Mouse (Mus musculus) kidney, adult 8-10 months (tissue): ENCODE results near the gene BC051142.
"Not testable (repeated sequence)": the region's sequence is repeated elsewhere in the genome, so short reads cannot be mapped to it uniquely, and the experiment has no call there.

Source experiments
- DNase-seq, 2 experiments: peaks; one replicate each; pipeline ENCODE4 v3.0.0; 2022

The BC051142 gene

DNA sequence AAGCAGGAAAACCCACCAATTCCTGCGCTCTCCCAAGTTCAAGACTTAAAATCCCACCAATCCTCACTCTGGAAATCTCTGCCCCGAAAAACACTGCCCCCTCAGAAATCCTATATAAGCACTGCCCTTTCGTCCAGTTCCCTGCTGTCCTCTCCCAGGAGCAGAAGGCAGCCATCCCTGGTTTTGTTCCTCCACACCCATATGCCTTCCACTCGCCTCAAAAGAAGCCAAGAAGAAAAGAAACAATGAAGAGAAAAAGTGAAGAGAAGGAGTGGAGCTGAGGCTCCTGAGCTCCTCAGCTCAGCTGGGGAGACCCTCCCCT is 735 bp downstream of the BC051142 start:
- DNase-seq: no peak

DNA sequence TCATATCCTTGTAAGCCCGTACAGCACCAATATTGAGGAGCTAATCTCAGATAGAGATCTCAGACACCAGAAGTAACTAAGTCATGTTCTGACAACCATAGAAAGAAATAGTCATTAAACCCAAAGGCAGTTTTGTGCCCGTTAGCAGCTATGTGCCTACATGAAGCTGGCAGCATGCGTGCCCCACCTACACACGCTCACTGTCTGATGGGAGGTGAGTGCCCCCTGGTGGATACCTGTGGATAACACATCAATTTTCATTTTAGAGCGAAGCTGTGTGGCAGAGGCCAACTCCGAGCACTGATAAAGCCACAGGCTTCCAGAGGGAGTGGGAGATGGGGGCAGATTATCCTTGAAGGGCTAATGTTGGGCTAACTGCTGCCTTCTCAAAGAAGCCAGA is 12.5 kb downstream of the BC051142 start:
- peak; percentile 26 to 63 for DNase-seq

DNA sequence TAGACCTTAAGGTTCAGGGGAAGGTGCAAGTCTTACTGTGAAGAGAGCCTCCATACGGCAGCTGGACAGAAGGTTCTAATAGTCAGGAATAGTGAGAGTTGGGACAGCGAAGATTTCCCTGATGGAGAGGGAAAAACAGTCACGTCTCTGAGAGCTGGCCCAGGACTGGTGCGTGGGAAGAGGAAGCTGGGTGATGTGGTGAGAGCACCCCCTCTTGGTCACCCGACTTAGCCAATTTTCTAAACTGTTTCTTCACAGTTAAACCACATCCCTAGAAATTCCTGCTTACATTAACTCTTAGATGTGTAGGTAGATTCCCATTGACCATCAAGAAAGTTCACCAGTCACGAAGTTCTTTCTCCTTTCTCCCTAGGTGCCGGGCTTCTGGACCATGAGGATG is 21.4 kb downstream of the BC051142 start:
- no peak for DNase-seq

DNA sequence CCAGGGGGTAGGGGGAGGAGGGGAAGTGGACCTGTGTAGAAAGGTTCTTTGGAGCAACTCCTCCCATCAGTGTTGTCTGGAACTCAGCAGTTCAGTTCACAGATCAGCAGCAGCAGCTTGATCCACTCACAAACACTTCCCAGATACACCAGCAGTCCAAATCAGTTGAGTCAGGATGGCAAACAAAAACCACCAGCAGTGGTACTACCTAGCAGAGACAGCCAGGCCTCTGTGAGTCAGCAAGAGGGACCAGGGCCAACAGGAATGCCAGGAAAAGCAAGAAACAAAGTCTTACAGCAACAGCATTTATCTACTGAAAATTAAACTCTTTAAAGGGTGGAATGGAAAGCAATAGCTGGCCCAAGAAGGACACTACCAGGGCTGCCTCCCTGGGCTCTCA is 29.0 kb downstream of the BC051142 start:
- DNase-seq: no peak

DNA sequence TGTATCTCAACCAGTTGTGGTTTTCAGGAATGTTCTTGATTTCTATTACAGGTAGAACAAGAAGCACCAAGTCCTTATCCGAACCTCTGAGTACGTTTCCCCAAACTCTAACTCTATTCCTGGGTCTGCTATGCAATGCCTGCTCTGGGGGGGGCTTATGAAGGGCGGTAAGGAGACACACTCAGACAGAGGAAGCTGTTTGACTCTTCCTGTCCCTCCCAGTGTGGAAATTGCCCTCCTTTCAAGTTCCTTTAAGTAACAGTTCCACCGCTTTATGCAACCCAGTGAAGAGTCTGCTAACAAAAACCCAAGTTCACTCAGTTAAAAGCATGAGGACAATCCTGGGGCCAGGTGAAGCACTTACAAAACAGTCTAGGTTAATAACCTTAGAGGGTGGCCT is 38.5 kb downstream of the BC051142 start:
- no peak for DNase-seq

DNA sequence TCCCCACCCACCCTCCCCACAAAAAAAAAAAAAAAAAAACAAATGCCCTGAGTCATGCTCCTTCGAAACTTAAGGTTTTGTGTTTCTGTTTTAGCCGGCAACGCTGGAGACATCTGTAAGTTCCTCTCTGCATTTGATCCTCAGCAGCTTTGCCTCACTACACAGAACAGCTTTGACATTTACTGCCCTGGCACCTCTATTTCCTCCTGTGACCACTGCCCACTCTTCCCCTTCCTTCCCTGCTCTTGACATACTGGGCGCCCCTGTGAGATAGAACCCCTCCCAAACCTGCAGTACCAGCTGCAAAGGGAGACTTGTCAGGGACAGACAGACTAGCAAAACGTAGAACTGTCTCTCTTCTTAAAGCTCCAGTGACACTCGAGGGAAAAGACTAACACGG is 39.0 kb downstream of the BC051142 start:
- no peak for DNase-seq

DNA sequence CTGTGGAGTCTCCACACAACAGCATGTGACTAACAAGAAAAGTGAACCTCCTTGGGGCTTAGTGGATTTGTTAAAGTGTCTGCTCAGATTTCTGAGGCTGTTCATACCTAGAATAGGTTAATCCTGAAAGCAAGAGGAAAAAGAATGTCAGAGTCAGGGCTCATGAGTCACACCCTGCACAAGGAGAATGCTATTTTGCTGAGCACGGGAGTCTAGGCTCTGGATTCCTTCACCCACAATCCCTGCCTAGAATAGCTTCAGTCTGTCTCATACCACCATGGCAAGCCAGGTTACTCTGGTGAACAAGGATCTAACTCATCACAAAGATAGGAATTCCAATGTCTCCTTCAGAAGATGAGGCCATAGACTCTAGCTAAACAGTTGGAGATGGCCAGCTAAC is 40.0 kb downstream of the BC051142 start:
- no peak for DNase-seq

DNA sequence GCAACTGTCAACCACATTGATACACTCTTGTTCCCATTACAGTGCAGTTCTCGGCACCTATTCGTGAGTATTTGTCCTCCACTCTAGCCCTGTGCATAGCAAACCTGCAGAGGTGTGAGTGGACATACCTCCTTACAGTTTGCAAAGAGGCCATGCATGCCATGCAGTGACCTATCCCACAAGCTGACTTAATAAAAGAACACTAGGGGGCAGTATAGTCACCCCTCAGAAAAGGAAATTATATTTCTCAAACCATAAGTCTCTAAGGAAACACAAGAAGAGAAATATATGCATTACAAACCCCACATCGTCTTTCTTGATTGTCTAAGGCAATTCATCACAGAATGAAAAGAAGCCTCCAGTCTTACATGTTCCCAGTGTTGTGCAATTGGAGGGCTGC is 41.2 kb downstream of the BC051142 start:
- DNase-seq: no peak

DNA sequence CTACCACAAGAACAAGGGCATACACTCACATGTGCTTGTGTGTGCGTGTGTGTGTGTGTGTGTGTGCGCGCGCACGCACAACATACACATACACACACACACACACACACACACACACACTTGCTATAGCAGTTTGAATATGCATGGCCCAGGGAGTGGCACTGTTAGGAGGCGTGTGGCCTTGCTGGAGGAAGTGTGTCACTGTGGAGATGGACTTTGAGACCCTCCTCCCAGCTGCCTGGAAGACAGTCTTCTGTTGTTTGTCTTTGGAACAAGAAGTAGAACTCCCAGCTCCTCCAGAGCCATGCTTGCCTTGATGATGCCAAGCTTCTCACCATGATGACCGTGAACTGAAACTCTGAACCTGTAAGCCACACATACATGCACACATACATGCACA is 43.4 kb downstream of the BC051142 start:
- DNase-seq: no peak

DNA sequence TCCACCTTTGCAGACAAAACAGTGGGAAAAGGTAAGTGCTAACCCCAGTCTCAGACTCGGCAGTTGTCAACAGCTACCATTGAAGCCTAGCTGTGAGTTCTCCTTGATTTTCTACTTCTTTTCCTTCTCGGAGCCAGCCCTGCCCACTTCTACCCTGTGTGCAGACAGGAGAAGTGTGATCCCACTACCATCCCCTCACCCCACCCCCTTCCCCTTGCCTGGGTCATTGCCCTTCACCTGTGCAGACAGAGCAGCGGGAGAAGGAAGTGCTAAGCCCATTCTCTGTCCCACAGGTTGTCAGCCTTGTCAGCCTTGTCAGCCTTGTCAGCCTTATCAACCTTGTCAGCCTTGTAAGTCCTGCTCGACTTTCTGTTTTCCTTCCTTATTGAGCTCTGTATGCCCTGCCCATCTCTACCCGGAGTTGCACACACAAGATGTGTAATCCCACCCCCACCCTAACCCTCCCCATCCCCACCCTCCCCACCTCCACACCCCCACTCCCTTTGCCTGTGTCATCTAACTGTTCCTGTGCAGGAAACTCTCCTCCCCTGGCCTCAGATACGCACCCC is 49.9 kb downstream of the BC051142 start:
- DNase-seq: no peak

DNA sequence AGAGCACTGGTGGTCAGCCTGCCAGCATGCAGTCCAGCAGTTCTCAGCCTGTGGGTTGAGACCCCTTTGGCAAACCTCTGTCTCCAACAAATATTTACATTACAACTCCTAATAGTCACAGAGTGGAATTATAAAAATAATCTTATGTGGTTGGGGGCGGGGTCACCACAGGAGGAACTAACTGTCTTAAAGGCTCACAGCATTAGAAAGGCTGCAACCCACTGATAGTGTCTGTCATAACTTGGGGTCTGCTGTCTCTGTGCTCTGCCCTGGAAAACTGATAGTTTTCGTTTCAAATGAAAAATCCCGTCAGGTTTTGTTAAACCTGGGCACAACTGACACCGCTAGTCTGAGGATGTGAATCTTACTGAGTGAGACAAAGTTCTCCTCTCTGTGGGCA is 59.0 kb downstream of the BC051142 start:
- no peak for DNase-seq

DNA sequence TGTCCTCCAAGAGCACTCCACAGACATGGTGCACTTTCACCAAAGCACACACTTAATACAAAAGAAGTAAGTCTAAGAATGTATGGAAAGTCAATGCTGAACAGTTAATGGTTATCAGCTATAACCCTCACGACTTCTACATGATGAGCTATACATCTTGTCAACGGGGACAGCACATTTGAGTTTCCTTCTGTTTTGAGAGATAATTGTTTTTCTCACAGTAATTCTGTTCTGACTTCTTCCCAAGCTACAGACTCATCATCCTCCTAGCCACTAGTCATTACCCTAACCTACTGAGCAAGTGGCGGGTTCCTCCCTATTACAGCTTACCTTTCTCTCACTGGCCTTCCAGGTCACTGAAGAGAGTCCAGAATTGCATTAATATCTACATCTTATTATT is 60.6 kb downstream of the BC051142 start:
- DNase-seq: no peak

DNA sequence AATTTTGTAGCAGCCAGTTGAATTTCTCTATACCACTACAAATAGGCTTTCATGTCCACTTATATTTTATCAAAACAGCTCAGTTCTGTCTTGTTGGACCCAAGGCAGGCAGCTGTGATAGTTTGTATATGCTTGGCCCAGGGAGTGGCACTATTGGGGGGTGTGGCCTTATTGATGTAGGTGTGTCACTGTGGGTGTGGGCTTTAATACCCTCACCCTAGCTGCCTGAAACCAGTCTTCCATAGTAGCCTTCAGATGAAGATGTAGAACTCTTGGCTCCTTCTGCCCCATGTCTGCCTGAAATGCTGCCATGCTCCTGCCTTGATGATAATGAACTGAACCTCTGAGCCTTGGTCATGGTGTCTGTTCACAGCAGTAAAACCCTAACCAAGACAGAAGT is 67.3 kb downstream of the BC051142 start:
- not testable (repeated sequence) for DNase-seq

DNA sequence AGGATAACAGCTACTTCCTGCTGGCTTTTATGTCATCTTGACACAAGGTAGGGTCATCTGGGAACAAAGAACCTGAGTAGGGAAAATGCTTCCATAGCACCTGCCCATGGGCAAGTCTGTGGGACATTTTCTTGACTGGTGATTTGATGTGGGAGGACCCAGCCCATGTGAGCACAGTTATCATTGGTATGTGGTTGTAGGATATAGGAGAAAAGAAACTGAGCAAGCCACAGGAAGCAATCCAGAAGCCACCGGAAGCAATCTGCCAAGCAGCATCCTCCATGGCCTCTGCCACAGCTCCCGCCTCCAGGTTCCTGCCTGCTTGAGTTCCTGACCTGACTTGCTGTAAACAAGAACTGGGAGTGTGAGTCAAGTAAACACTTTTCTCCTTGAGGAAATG is 71.9 kb downstream of the BC051142 start:
- no peak for DNase-seq

DNA sequence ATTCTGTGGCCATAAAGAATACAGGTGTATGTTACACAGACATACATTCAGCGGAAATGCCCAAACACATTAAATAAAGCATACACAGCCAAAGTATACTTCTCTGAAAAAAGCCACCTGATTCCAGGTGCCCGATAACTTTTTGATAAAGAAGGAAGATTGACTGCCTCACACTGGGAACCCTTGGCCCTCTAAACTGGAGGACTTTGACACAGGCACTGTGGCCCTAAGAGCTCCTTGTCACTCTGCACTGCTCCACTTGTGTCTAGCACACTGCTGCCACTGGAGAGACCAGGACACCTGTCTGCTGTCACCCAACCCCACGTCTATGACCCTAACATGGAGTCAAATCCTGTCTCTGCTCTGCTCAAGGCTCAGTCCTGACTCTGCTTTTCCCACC is 76.4 kb downstream of the BC051142 start:
- no peak for DNase-seq

DNA sequence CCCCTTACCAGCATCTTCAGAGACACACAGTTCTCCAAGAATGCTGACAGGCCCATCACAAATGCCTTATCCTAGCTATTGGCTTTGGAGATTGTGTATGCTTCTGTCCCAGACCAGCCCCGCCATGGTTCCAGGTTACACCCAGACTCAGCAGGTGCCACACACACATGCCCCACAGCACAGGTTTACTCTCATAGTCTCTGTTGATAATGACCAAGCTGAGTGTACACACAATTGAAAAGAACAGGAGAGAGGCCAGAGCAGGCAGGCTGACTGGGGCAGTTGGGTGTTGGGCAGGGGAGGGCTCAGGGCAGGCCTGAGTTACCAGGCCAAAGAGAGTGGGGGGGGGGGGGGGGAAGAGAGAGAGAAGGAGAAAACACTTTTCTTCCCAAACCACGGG is 77.8 kb downstream of the BC051142 start:
- no peak for DNase-seq

DNA sequence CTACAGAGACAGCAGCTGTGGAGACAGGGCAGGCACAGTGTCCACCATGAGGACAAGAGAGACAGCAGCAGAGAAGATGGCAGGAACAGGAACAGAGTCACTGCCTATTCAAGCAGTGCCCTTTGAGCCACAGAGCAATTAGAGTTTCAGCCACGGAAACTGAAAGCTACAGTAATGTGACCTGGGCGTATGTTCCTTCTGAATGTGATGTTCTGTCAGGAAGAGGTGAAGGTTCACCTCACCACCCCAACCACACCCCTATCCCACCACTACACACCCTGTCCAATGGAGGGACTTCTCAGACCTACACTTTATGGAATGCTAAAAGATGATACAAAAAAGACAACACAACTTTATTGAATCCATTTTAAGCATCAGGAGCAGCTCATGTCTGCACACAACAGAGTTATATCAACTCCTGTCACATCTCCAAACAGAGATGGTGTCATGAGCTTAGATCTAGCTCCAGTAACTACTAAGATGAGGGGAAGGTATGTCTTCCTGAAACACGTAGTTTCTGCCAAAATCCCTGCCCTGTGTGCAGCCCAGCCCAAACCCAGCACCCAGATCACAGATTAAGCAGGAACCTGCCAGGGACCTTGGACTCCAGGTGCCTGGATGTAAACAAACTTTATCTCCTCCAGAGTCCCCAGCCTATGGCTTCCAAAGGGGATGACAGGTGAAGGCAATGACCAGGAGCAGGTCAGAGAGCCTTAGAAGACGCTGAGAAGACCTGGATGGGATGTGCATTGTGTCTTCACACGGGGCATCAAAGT is 78.8 kb downstream of the BC051142 start, which contains the start of gene Btnl4:
TSS of gene Btnl4 (minus strand) at position 81 of the 776 bp plus-strand sequence.
- DNase-seq: not testable (repeated sequence)

DNA sequence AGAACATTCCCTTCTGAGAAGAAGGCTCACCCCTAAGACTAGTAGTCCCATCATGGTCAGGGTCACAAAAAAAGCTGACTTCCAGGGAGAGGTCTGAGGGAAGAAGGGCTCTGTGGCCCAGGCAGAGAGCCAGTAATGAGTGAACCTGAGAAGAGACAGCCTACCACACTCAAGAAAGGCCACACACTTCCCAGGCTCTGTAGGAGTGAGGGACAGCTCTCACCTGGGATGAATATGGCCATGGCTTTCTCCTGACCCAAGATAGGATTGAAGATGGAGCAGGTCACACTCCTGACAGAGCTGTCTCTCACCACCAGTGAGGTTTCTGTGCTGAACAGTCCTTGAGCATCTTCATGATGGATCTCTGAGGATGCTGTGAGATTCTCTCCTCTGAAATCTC is 94.2 kb downstream of the BC051142 start:
- DNase-seq: no peak

DNA sequence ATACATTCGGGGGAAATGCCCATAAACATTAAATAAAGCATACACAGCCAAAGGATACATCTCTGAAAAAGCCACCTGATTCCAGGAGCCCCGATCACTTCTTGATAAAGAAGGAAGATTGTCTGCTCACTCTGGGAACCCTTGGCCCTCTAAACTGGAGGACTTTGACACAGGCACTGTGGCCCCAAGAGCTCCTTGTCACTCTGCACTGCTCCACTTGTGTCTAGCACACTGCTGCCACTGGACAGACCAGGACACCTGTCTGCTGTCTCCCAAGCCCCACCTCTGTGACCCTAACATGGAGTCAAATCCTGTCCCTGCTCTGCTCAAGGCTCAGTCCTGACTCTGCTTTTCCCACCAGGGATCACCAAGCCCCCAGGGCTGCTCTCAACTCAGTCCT is 96.5 kb downstream of the BC051142 start:
- DNase-seq: not testable (repeated sequence)

DNA sequence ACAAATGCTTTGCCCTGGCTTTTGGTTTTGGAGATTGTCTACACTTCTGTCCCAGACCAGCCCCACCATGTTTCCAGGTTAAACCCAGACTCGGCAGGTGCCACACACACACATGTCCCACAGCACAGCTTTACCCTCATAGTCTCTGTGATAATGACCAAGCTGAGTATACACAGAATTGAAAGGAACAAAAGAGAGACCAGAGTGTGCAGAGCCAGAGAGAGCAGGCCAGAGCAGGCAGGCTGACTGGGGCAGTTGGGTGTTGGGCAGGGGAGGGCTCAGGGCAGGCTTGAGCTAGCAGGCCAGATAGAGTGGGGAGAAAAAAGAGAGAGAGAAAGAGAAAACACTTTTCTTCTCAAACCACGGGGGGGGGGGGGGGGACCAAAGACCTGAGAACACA is 97.9 kb downstream of the BC051142 start:
- DNase-seq: no peak

DNA sequence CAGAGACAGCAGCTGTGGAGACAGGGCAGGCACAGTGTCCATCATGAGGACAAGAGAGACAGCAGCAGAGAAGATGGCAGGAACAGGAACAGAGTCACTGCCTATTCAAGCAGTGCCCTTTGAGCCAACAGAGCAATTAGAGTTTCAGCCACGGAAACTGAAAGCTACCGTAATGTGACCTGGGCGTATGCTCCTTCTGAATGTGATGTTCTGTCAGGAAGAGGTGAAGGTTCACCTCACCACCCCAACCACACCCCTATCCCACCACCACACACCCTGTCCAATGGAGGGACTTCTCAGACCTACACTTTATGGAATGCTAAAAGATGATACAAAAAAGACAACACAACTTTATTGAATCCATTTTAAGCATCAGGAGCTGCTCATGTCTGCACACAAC is 98.7 kb downstream of the BC051142 start:
- DNase-seq: not testable (repeated sequence)

DNA sequence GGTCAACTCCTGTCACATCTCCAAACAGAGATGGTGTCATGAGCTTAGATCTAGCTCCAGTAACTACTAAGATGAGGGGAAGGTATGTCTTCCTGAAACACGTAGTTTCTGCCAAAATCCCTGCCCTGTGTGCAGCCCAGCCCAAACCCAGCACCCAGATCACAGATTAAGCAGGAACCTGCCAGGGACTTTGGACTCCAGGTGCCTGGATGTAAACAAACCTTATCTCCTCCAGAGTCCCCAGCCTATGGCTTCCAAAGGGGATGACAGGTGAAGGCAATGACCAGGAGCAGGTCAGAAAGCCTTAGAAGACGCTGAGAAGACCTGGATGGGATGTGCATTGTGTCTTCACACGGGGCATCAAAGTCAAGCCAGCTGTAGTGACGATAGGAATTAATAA is 99.1 kb downstream of the BC051142 start:
- DNase-seq: not testable (repeated sequence)

DNA sequence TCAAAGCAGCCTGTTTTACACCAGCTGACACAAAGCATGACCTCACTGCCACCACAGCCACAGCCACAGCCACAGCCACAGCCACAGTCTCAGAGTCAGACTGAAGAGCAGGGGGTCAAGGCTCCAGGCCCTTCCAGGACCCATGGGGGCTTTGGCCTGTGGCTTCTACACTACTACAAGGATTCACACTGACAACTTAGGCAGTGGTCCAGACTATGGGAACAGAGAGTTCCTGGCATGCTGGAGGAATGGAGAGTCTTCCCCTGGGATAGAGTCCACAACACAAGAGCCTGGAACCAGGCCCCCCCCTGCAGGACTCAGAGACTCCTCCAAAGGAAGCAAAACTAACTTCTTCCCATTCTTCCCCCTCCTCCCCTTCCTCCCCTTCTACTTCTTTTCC is 109.0 kb downstream of the BC051142 start:
- DNase-seq: no peak
